Mouse (Mus musculus) layer of hippocampus, adult 11-12 months (tissue): ENCODE measurements around the gene Nwd1.

Experiments used
- DNase-seq: peaks from one replicate; pipeline ENCODE4 v3.0.0; 2022; ENCODE audit warnings: low spot score

Nwd1 gene

DNA sequence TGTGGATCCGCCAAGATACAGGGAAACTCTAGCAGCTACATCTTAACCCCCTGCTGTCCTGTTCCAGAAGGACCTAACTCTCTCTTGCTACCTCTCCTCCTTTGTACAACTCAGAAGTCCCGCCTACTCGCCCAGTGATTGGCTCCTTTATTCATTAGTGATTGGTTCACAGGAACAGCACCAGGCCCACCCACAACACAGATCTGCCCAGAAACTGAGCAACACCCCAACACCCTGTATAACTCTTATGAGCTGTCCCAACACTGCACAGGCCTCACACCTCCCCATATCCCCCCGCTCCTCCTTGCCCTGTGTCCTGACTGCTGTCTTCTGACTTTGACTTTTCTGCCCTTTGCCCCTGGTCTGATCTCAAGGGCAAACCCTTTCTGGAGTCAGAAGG, 119.2 kb downstream of the Nwd1 start:
- peak; percentile 2 for DNase-seq

GRCm38 (mm10) chr8:72766777-72767176, 120.3 kb downstream of the Nwd1 start:
- DNase-seq: no peak
